Mouse (Mus musculus): ENCODE measurements around the gene Rela. TPM values are rescaled to one million over a fixed set of nuclear protein-coding genes. Genes with fewer than 3 reads are reported as not detected.
A peak's percentile ranks its signal among the peaks of the same experiment; 100 is the strongest.
"Not testable (repeated sequence)": the region's sequence is repeated elsewhere in the genome, so short reads cannot be mapped to it uniquely, and the experiment has no call there.

The Rela gene
- polyA plus RNA-seq, 1 experiment = 112 TPM

DNA sequence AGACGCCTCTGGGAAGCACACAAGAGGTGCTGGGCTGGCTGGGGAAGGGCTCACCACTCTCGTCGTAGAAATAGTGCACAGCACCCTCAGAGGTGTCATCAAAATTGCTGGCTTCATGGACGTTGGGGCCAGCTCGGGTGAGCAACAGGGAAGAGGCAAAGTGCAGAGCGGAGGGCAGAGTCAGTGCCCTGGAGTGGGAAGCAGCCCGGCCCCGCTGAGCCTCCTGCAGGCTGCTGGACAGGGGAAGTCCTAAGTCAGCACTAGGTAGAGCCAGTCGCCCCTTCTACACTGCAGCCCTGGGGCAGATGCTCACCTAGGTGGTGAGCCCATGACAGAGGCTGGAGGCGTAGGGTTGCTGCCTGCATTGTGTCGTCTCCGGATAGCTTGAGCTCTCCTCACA lies 47.0 kb downstream of the Rela start:
- TF ChIP-seq CTCF (IDR thresholded peaks at IDR 0.05; ENCODE audit: borderline replicate concordance, control insufficient read depth, extremely low read depth, insufficient read depth, low read length, poor library complexity) (no peak), POLR2A (IDR thresholded peaks at IDR 0.05; ENCODE audit: control insufficient read depth, extremely low read depth, insufficient read depth, low read length, poor library complexity) (no peak)

DNA sequence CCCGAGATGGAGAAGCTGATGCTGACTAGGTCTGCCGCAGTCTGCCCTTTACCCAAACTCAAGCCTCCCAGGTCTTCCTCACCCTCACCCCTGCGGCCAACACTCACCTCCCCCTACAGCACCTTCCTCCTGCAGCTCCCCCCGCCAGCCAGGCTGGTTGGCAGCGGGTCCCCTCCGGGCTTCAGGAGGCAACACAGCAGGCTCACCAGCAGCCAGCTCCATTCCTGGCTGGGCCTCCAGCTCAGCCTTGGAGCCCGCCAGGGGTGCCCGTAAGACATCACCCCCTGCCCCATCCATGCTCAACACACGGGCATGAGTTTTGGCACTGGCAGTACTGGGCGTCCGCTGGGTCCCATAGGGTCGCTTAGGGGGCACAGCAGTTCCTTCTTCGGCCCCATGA lies 47.7 kb downstream of the Rela start:
- 98% methylated on average over 13 of the region's 13 CpGs for WGBS
- no peaks in the 10 kb centered on the region for H3K27me3 ChIP-seq (ENCODE audit: control insufficient read depth, insufficient read depth, low read length)
- no peak overlapping the region for H3K27ac ChIP-seq (ENCODE audit: control insufficient read depth, insufficient read depth, low read length)
- TF ChIP-seq CTCF (IDR thresholded peaks at IDR 0.05; ENCODE audit: borderline replicate concordance, control insufficient read depth, extremely low read depth, insufficient read depth, low read length, poor library complexity) (no peak), POLR2A (IDR thresholded peaks at IDR 0.05; ENCODE audit: control insufficient read depth, extremely low read depth, insufficient read depth, low read length, poor library complexity) (no peak)
- H3K4me3 ChIP-seq (ENCODE audit: control insufficient read depth, insufficient read depth, low read length) = no peak overlapping the region
- H3K4me1 ChIP-seq (replicated peaks; ENCODE audit: control insufficient read depth, insufficient read depth, low read length) = peaks cover 10% of the 10 kb centered on the region
- DNase-seq = no peak
- H3K36me3 ChIP-seq (ENCODE audit: control insufficient read depth, insufficient read depth, low read length) = peaks cover 54% of the 10 kb centered on the region

More for the DNA sequence above, 47.0 kb downstream of the Rela start:
- Histone ChIP-seq H3K27me3 (ENCODE audit: control insufficient read depth, insufficient read depth, low read length) (no peaks in the 10 kb centered on the region), H3K36me3 (ENCODE audit: control insufficient read depth, insufficient read depth, low read length) (peaks cover 54% of the 10 kb centered on the region), H3K4me3 (ENCODE audit: control insufficient read depth, insufficient read depth, low read length) (no peak overlapping the region), H3K27ac (ENCODE audit: control insufficient read depth, insufficient read depth, low read length) (no peak overlapping the region), H3K4me1 (replicated peaks; ENCODE audit: control insufficient read depth, insufficient read depth, low read length) (peaks cover 10% of the 10 kb centered on the region)
- WGBS = 97% methylated on average over 12 of the region's 12 CpGs
- DNase-seq = no peak

DNA sequence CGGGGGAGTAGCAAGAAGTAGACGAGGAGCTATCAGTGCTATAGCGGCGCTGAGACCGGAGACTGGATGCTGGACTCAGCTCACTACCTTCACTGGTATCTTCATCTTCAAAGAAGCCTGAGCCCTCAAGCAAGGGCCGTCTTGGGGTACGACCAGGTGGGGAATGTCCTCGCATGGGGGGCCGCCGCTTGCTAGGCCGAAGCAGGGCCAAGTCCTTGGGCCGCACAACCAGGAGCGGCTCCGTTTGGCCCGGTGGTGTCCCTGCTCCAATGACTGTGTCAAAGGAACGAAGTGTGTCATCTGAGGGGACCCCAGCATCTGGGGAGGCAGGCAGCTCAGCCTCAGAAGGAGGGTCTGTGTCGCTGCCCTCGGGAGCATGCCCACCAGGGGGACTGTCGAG lies 48.1 kb downstream of the Rela start:
- Histone ChIP-seq H3K27me3 (ENCODE audit: control insufficient read depth, insufficient read depth, low read length) (no peaks in the 10 kb centered on the region), H3K27ac (ENCODE audit: control insufficient read depth, insufficient read depth, low read length) (no peak overlapping the region), H3K4me3 (ENCODE audit: control insufficient read depth, insufficient read depth, low read length) (no peak overlapping the region), H3K4me1 (replicated peaks; ENCODE audit: control insufficient read depth, insufficient read depth, low read length) (peaks cover 14% of the 10 kb centered on the region), H3K36me3 (ENCODE audit: control insufficient read depth, insufficient read depth, low read length) (peaks cover 49% of the 10 kb centered on the region)
- no peak for DNase-seq
- 97% methylated on average over 19 of the region's 19 CpGs for WGBS
- TF ChIP-seq POLR2A (IDR thresholded peaks at IDR 0.05; ENCODE audit: control insufficient read depth, extremely low read depth, insufficient read depth, low read length, poor library complexity) (no peak), CTCF (IDR thresholded peaks at IDR 0.05; ENCODE audit: borderline replicate concordance, control insufficient read depth, extremely low read depth, insufficient read depth, low read length, poor library complexity) (no peak)

DNA sequence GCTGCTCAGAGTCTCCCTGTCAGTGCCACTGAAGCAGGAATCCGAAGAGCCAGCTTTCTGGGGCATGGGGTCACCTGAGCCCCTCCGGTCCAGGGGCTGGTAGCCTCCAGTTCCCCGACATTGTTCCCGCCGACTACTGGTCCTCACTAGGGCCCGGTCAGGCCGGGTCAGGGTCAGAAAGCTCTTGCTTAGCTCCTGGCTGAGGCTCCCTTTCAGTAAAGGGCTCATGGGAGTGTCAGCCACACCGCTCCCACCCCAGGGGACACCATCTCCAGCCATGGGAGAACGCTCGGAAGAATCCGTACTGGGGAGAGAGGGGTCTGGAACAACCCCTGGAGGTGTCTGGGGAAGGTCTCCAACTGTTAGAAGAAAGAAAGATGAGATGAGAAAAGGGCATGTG lies 48.6 kb downstream of the Rela start:
- peaks cover 19% of the 10 kb centered on the region for H3K4me1 ChIP-seq (replicated peaks; ENCODE audit: control insufficient read depth, insufficient read depth, low read length)
- 99% methylated on average over 11 of the region's 11 CpGs for WGBS
- H3K27ac ChIP-seq (ENCODE audit: control insufficient read depth, insufficient read depth, low read length) = no peak overlapping the region
- no peak for TF ChIP-seq CTCF (IDR thresholded peaks at IDR 0.05; ENCODE audit: borderline replicate concordance, control insufficient read depth, extremely low read depth, insufficient read depth, low read length, poor library complexity)
- TF ChIP-seq POLR2A (IDR thresholded peaks at IDR 0.05; ENCODE audit: control insufficient read depth, extremely low read depth, insufficient read depth, low read length, poor library complexity) = no peak
- no peak for DNase-seq
- no peaks in the 10 kb centered on the region for H3K27me3 ChIP-seq (ENCODE audit: control insufficient read depth, insufficient read depth, low read length)
- peaks cover 46% of the 10 kb centered on the region for H3K36me3 ChIP-seq (ENCODE audit: control insufficient read depth, insufficient read depth, low read length)
- H3K4me3 ChIP-seq (ENCODE audit: control insufficient read depth, insufficient read depth, low read length) = no peak overlapping the region

DNA sequence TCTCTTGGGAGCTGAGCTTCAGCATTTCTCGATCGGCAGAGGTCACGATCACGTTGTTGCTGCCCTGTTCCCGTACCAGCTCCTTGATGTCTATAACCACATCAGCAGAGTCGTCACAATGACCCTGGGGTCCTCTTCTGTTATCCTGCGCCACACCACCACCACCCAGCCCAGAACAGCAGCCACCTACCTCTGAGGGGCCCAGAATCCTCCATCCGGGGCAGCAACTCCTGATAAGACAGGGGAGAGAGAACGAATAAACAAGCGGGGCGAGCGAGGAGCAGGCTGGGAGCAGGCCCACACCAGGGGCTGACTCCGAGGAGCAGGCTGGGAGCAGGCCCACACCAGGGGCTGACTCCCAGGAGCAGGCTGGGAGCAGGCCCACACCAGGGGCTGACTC lies 49.2 kb downstream of the Rela start:
- 97% methylated on average over 13 of the region's 13 CpGs for WGBS
- no peaks in the 10 kb centered on the region for H3K27me3 ChIP-seq (ENCODE audit: control insufficient read depth, insufficient read depth, low read length)
- peaks cover 40% of the 10 kb centered on the region for H3K36me3 ChIP-seq (ENCODE audit: control insufficient read depth, insufficient read depth, low read length)
- no peak overlapping the region for H3K4me3 ChIP-seq (ENCODE audit: control insufficient read depth, insufficient read depth, low read length)
- no peak for DNase-seq
- no peak for TF ChIP-seq POLR2A (IDR thresholded peaks at IDR 0.05; ENCODE audit: control insufficient read depth, extremely low read depth, insufficient read depth, low read length, poor library complexity)
- no peak for TF ChIP-seq CTCF (IDR thresholded peaks at IDR 0.05; ENCODE audit: borderline replicate concordance, control insufficient read depth, extremely low read depth, insufficient read depth, low read length, poor library complexity)
- no peak overlapping the region for H3K27ac ChIP-seq (ENCODE audit: control insufficient read depth, insufficient read depth, low read length)
- H3K4me1 ChIP-seq (replicated peaks; ENCODE audit: control insufficient read depth, insufficient read depth, low read length) = peaks cover 25% of the 10 kb centered on the region

DNA sequence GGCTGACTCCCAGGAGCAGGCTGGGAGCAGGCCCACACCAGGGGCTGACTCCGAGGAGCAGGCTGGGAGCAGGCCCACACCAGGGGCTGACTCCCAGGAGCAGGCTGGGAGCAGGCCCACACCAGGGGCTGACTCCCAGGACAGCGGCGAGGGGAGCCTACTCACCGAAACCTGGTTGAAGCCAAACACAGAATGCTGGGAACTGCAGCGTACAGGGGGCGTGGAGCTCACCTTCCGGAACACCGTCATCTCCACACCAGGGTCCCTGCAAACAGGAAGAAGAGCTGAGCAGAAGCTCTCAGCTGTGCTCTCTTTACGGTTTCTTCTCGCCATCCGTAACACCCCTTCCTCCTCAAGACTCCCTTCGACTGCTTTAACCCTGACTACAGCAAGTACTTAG lies 49.7 kb downstream of the Rela start:
- H3K27me3 ChIP-seq (ENCODE audit: control insufficient read depth, insufficient read depth, low read length); DNase-seq; H3K4me3 ChIP-seq (ENCODE audit: control insufficient read depth, insufficient read depth, low read length); H3K27ac ChIP-seq (ENCODE audit: control insufficient read depth, insufficient read depth, low read length): not testable (repeated sequence)
- H3K4me1 ChIP-seq (replicated peaks; ENCODE audit: control insufficient read depth, insufficient read depth, low read length) = peaks cover 30% of the 10 kb centered on the region
- 95% methylated on average over 10 of the region's 12 CpGs for WGBS
- peaks cover 38% of the 10 kb centered on the region for H3K36me3 ChIP-seq (ENCODE audit: control insufficient read depth, insufficient read depth, low read length)

DNA sequence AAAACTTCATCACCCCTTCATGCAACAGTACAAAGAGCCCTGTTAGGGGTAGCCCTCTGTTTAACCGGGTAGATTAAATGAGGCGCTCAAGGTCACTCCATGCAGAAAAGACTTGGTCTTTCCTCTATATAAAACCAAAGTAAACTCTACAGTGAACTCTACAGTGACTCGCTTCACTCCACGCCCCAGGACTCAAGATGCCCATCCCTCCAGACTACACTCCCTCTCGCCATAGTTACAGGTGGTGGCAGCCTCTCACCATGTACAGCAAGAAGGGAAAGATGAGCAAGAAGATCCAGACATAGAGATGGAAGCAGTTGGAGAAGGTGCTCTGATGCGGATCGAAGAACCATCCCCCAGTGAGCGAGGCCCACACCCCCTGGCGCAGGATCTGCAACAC lies 50.5 kb downstream of the Rela start:
- Histone ChIP-seq H3K36me3 (ENCODE audit: control insufficient read depth, insufficient read depth, low read length) (peaks cover 31% of the 10 kb centered on the region), H3K4me3 (ENCODE audit: control insufficient read depth, insufficient read depth, low read length) (peak overlapping the region; percentile 92), H3K4me1 (replicated peaks; ENCODE audit: control insufficient read depth, insufficient read depth, low read length) (peaks cover 36% of the 10 kb centered on the region), H3K27ac (ENCODE audit: control insufficient read depth, insufficient read depth, low read length) (no peak overlapping the region), H3K27me3 (ENCODE audit: control insufficient read depth, insufficient read depth, low read length) (no peaks in the 10 kb centered on the region)
- TF ChIP-seq CTCF (IDR thresholded peaks at IDR 0.05; ENCODE audit: borderline replicate concordance, control insufficient read depth, extremely low read depth, insufficient read depth, low read length, poor library complexity) = no peak
- TF ChIP-seq POLR2A (IDR thresholded peaks at IDR 0.05; ENCODE audit: control insufficient read depth, extremely low read depth, insufficient read depth, low read length, poor library complexity) = no peak
- DNase-seq = no peak
- 43% methylated on average over 9 of the region's 9 CpGs for WGBS
